Mouse (Mus musculus): ENCODE data around the gene Kif22. TPM values are rescaled to one million over a fixed set of nuclear protein-coding genes. Genes with fewer than 3 reads are reported as not detected.

The Kif22 gene
- total and polyA plus RNA-seq, 3 experiments = 57.7 to 298 (median 119) TPM

DNA sequence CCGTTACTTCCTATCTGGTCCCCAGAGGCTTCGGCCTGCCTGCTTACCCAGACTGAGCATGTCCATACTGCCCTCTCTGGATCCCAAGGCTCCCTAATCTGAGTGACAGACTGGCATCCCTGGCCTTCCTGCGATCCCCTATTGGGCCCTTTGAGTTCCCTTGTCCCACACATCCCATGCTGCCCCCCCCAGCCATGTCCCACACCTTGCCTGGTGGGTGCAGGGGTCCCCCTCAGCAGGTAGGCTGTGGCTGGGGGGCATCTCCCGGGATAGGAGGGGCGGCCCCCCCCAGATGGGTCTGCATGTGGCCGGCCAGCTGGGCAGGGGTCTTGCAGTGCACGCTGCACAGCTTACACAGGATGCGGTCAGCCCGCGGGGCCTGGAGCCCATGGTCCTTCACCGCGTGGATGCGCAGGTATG, 19.0 kb downstream of the Kif22 start:
- Histone ChIP-seq H3K79me2 (ENCODE audit: control insufficient read depth, insufficient read depth, low read length, poor library complexity) (peaks cover 41% of the 10 kb centered on the region), H3K9me3 (replicated peaks; ENCODE audit: insufficient read depth, low read length) (no peaks in the 10 kb centered on the region), H3K27me3 (ENCODE audit: control insufficient read depth in 1 of 2, insufficient read depth in 2 of 2, low read length in 2 of 2) (no peaks in the 10 kb centered on the region), H3K9ac (ENCODE audit: control insufficient read depth, low read depth, low read length, poor library complexity, severe bottlenecking) (peak overlapping the region; percentile 97), H3K27ac (ENCODE audit: control insufficient read depth, low read depth, low read length) (0 out of 2 replicates have a peak overlapping the region, but pooled peaks have one; percentile 15), H3K4me1 (ENCODE audit: control insufficient read depth in 1 of 2, insufficient read depth in 2 of 2, low read length in 2 of 2) (peaks cover 4 to 25% of the 10 kb centered on the region in 2 experiments; a peak in 3 of 4 replicates), H3K36me3 (ENCODE audit: control insufficient read depth in 1 of 2, insufficient read depth in 2 of 2, low read length in 2 of 2) (peaks cover 0 to 22% of the 10 kb centered on the region in 2 experiments; a peak in 3 of 4 replicates), H3K4me3 (ENCODE audit: control insufficient read depth in 1 of 2, insufficient read depth in 1 of 2, low read depth in 2 of 2, low read length in 2 of 2) (peak overlapping the region; percentile 59 to 86; a peak in 3 of 4 replicates)
- TF ChIP-seq BHLHE40 (IDR thresholded peaks at IDR 0.05; ENCODE audit: borderline replicate concordance, low read depth, low read length) (no peak), POLR2A (IDR thresholded peaks at IDR 0.05; ENCODE audit: control insufficient read depth in 1 of 2, insufficient read depth in 1 of 2, low read depth in 1 of 2, low read length in 2 of 2, poor library complexity in 1 of 2) (peak in 1 of 2 experiments; percentile 25; a peak in 1 of 4 replicates), POLR2AphosphoS2 (IDR thresholded peaks at IDR 0.05; ENCODE audit: low read length) (no peak), MAZ (IDR thresholded peaks at IDR 0.05; ENCODE audit: low read depth, low read length) (no peak)
- DNase-seq (ENCODE audit: low read depth, low spot score) = no peak

DNA sequence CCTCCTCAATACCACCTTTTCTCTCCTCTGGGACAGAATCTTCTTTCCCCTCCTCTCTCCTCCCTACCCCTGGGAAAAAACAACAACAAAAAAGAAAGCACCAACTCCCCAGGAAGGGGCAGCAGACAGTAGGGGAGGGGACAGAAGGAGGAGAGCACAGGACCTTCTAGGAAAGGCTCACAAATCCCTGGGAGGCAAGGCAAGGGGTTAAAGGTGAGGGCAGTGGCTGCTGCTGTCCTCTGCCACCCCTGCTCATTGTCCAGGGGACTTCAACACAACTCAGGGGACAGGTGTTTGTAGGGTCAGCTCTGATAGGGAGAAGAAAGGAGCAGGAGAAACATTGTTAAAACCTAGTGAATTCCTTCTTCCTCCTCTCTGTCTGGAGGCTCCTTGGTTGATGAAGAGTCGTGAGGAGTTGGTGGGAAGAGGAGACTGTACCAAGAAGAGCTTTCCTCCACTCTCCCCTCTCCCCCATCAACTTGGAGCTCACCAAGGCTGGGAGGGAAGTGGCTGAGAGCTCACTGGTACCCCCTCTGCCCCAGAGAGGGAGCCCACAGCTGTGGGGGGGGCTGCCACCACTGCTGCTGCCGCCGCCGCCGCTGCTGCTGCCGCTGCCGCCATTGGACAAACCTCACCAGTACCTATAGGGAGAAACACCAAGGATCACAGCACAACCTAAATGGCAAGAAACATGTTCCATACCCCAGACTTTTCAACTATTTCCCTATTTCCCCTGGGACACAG, 19.6 kb downstream of the Kif22 start:
- H3K79me2 ChIP-seq (ENCODE audit: control insufficient read depth, insufficient read depth, low read length, poor library complexity) = peaks cover 41% of the 10 kb centered on the region
- H3K27ac ChIP-seq (ENCODE audit: control insufficient read depth, low read depth, low read length) = 0 out of 2 replicates have a peak overlapping the region, but pooled peaks have one; percentile 15
- peak overlapping the region; percentile 97 for H3K9ac ChIP-seq (ENCODE audit: control insufficient read depth, low read depth, low read length, poor library complexity, severe bottlenecking)
- peaks cover 0 to 18% of the 10 kb centered on the region in 2 experiments; a peak in 3 of 4 replicates for H3K36me3 ChIP-seq (ENCODE audit: control insufficient read depth in 1 of 2, insufficient read depth in 2 of 2, low read length in 2 of 2)
- DNase-seq (ENCODE audit: low read depth, low spot score) = no peak
- no peak for TF ChIP-seq NRF1 (IDR thresholded peaks at IDR 0.05; ENCODE audit: insufficient read depth, low read depth, low read length, poor library complexity, severe bottlenecking)
- TF ChIP-seq TBP (IDR thresholded peaks at IDR 0.05; ENCODE audit: low read depth, low read length) = no peak
- TF ChIP-seq TCF12 (IDR thresholded peaks at IDR 0.05; ENCODE audit: low read depth, low read length) = no peak
- no peak for TF ChIP-seq EP300 (IDR thresholded peaks at IDR 0.05; ENCODE audit: low read depth in 1 of 2, low read length in 2 of 2)
- TF ChIP-seq UBTF (IDR thresholded peaks at IDR 0.05; ENCODE audit: borderline replicate concordance, insufficient read depth, low read depth, low read length) = no peak
- TF ChIP-seq MAX (IDR thresholded peaks at IDR 0.05; ENCODE audit: low read length) = no peak
- TF ChIP-seq MXI1 (IDR thresholded peaks at IDR 0.05; ENCODE audit: low read depth, low read length) = no peak
- TF ChIP-seq ZMIZ1 (IDR thresholded peaks at IDR 0.05; ENCODE audit: low read depth, low read length) = no peak
- TF ChIP-seq GATA1 (IDR thresholded peaks at IDR 0.05; ENCODE audit: low read depth, low read length) = no peak
- no peak for TF ChIP-seq HCFC1 (IDR thresholded peaks at IDR 0.05; ENCODE audit: low read depth, low read length)
- no peak for TF ChIP-seq E2F4 (IDR thresholded peaks at IDR 0.05; ENCODE audit: borderline replicate concordance, low read depth, low read length)
- TF ChIP-seq SIN3A (IDR thresholded peaks at IDR 0.05; ENCODE audit: low read length) = no peak
- TF ChIP-seq POLR2AphosphoS2 (IDR thresholded peaks at IDR 0.05; ENCODE audit: low read length) = no peak
- no peak for TF ChIP-seq ETS1 (IDR thresholded peaks at IDR 0.05; ENCODE audit: low read depth, low read length)
- no peak for TF ChIP-seq ZKSCAN1 (IDR thresholded peaks at IDR 0.05; ENCODE audit: low read depth, low read length)
- no peak for TF ChIP-seq GABPA (IDR thresholded peaks at IDR 0.05; ENCODE audit: low read depth, low read length)
- TF ChIP-seq JUND (IDR thresholded peaks at IDR 0.05; ENCODE audit: low read depth, low read length) = no peak
- H3K4me1 ChIP-seq (ENCODE audit: control insufficient read depth in 1 of 2, insufficient read depth in 2 of 2, low read length in 2 of 2) = peaks cover 0 to 20% of the 10 kb centered on the region in 2 experiments; a peak in 2 of 4 replicates
- no peaks in the 10 kb centered on the region for H3K9me3 ChIP-seq (replicated peaks; ENCODE audit: insufficient read depth, low read length)
- H3K4me3 ChIP-seq (ENCODE audit: control insufficient read depth in 1 of 2, insufficient read depth in 1 of 2, low read depth in 2 of 2, low read length in 2 of 2) = 0 out of 4 replicates have a peak overlapping the region, but pooled peaks of 1 of the 2 experiments have one; percentile 86
- no peaks in the 10 kb centered on the region for H3K27me3 ChIP-seq (ENCODE audit: control insufficient read depth in 1 of 2, insufficient read depth in 2 of 2, low read length in 2 of 2)
